Mouse (Mus musculus) C3H10T1/2 (cell line): Measurements from ENCODE around the gene Serpind1. TPM values are rescaled to one million over a fixed set of nuclear protein-coding genes. Genes with fewer than 3 reads are reported as not detected.

Source experiments
- polyA plus RNA-seq, 2 experiments: library from polyadenylated mRNA; unstranded; fragments of >200 nt; fragmentation: generic; extraction: Trizol; gene quantifications; one replicate each; pipeline ENCODE4 v1.2.1; 2012; ENCODE audit warnings: missing spikeins in 2 of 2

Gene Serpind1
- under 1 TPM in 1 of 2 experiments, not detected in 1; 0.07 TPM for polyA plus RNA-seq

GRCm38 (mm10) chr16:17331116-17331515 lies at the start of gene Serpind1:
Gene Serpind1 (plus strand): TSS chr16:17331371.

Other genes starting within 250 kb of the Serpind1 start
- gene Ppil2, start 220.1 kb upstream of the Serpind1 start, polyA plus RNA-seq: 10 to 100 TPM; 32.0 to 74.9 TPM
- 1 to 10 TPM in 1 of 2 experiments, not detected in 1; 1.4 TPM for gene 2610318N02Rik, start 206.2 kb upstream of the Serpind1 start, polyA plus RNA-seq
- 10 to 100 TPM; 28.1 to 40.3 TPM for gene Sdf2l1, start 199.0 kb upstream of the Serpind1 start, polyA plus RNA-seq
- 1 to 10 TPM; 3.3 to 10.0 TPM for gene Ydjc, start 186.8 kb upstream of the Serpind1 start, polyA plus RNA-seq
- under 1 TPM; 0.02 to 0.24 TPM for gene Ccdc116, start 184.1 kb upstream of the Serpind1 start, polyA plus RNA-seq
- 100 to 1,000 TPM in 1 of 2 experiments, 10 to 100 TPM in 1; 62.2 to 108 TPM for gene Ube2l3, start 128.7 kb upstream of the Serpind1 start, polyA plus RNA-seq
- gene Rimbp3, start 122.8 kb upstream of the Serpind1 start, polyA plus RNA-seq: under 1 TPM; 0.01 to 0.05 TPM
- 1 to 10 TPM in 1 of 2 experiments, under 1 TPM in 1; 0.53 to 2.5 TPM for gene Hic2, start 97.8 kb upstream of the Serpind1 start, polyA plus RNA-seq
- 1 to 10 TPM in 1 of 2 experiments, under 1 TPM in 1; 0.55 to 6.1 TPM for gene Tmem191c, start 55.3 kb upstream of the Serpind1 start, polyA plus RNA-seq
- 10 to 100 TPM in 1 of 2 experiments, 1 to 10 TPM in 1; 1.8 to 10.6 TPM for gene Snap29, start 74.6 kb downstream of the Serpind1 start, polyA plus RNA-seq
- gene Pi4ka, start 74.9 kb downstream of the Serpind1 start, polyA plus RNA-seq: 10 to 100 TPM; 25.8 to 75.1 TPM
- gene Crkl, start 120.6 kb downstream of the Serpind1 start, polyA plus RNA-seq: 10 to 100 TPM in 1 of 2 experiments, 1 to 10 TPM in 1; 1.3 to 14.5 TPM
- under 1 TPM in 1 of 2 experiments, not detected in 1; 0.21 TPM for gene Aifm3, start 158.2 kb downstream of the Serpind1 start, polyA plus RNA-seq
- 10 to 100 TPM; 40.6 to 95.9 TPM for gene Lztr1, start 177.3 kb downstream of the Serpind1 start, polyA plus RNA-seq
- gene Thap7, start 199.8 kb downstream of the Serpind1 start, polyA plus RNA-seq: 10 to 100 TPM; 66.6 to 70.5 TPM
- gene Lrrc74b, start 229.9 kb downstream of the Serpind1 start, polyA plus RNA-seq: under 1 TPM; 0.01 to 0.02 TPM
- 10 to 100 TPM in 1 of 2 experiments, under 1 TPM in 1; 0.85 to 11.0 TPM for gene P2rx6, start 230.5 kb downstream of the Serpind1 start, polyA plus RNA-seq